Mouse (Mus musculus): ENCODE measurements at regions not wholly inside any gene's neighbourhood (a gene's known extent, or its start where the extent isn't known, plus 50 kb on each side); places are given as distances from the start of the nearest gene placed in this dataset.

DNA sequence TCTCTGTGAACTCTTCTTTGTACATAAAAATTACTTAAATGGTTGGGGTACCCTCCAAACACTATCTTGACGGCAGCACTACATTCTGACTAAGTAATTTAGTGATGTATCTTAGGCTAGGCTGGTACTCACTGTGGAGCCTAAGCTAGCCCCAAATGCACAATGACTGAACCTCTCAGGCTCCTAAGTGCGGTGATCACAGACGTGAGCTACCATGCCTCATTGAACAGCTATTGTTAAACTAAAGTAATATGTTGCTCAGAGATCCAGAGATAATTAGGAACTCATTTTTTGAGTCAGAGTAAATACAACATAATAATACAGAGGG, 122.7 kb upstream of the Itga4 start:
- in situ Hi-C loops (cut with MboI, MseI) = no loop called here

DNA sequence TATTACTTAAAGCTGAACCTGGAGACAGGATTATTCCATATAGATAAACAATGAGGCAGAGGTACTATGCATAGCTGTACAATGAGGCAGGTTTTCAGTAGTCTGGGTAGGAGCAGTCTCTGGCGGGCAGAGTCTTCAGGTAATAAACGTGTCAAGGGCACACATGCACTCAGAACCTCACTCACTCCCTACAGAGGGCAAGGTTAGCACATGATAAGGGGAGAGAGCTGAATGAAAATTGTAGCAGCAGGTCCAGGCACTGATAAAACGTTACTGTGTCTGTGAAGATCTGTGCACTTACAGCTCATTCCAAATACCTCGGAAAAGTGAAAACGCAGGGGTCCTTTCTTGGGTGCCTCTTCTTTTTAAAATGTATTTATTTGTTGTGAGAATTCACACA, 120.9 kb upstream of the Itga4 start:
- in situ Hi-C loops (cut with MboI, MseI) = no loop called here

DNA sequence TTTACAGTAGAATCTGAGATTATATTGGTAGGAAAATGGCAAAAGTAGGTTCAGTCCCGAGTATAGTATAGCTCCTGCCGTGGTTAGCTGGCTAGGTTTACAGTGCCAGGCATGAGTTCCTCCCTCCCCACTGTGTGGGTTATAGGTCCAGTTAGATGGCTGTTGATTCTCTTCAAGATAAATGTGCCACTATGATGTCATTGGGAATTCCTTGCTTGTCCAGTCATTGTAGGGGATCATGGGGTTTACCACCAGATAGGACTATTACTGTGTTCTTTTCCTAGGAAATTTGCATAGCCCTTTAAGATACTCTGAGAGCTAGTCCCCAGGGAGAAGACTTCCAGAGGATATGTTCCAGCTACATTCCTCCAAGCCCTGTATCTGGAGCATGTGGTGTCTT, 119.2 kb upstream of the Itga4 start:
- in situ Hi-C loops (cut with MboI, MseI) = no loop called here

DNA sequence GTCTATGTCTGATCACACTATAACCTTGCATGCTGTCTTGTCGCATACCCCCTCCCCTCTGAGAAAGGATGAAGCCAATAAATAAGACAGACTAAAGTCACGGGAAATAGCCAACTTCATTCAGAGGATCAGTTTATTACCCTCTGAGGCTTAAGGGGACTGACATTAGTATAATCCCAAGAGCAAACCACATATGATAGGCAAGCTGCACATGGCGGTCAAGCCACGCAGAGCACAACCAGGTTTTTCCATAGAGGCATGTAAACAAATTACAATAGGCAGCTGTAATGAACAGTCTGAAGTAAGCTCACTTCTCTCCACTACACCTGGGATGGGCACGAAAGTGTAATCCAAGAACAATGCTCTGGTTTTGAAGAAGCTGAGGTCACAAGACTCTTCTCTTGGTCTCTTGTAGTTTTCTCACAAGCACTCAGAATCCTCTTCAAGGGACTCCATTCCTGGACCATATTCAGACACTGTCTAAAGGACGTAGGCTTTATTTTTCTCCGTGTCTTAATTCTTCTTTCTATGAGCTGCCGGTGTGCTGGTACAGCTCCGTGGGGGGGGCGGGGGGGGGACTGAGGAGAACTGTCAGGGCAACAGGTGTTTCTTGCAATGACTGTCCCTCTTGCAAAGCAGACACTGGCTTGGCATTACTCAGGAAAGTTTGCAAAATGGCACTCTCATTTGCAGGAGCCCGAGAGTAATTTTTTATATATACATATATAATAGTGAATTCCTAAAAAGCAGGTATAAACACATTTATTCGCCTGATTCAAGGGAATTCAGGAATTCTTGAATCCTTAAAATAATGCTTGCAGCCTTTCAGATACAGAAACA, 118.4 kb upstream of the Itga4 start:
- in situ Hi-C loops (cut with MboI, MseI) = no loop called here

DNA sequence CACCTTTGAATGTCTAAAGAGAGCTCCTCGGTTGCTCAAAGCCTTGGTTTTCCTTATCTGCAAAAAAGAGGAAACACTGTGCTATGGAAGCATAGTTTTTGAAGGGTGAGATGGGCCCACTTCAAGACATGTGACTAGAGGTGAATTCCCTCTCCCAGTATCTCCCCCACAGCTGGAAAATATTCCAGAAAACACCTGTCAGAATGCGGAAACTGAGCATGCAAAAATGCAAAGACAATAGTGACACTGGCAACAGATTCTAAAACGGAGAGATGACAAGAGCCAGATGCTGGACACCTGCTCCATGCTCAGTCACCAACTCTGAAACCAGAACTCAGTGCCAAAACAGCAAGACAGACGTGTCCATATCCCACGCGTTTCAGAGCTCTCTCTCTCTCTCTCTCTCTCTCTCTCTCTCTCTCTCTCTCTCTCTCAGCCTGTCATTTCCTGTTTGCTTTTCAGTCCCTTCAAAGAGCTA, 117.5 kb upstream of the Itga4 start:
- in situ Hi-C loops (cut with MboI, MseI) = no loop called here

GRCm38 (mm10) chr2:79138368-79139109, 116.7 kb upstream of the Itga4 start:
- in situ Hi-C loops (cut with MboI, MseI) = no loop called here

GRCm38 (mm10) chr2:79141961-79142360, 113.3 kb upstream of the Itga4 start:
- in situ Hi-C loops (cut with MboI, MseI) = no loop called here

DNA sequence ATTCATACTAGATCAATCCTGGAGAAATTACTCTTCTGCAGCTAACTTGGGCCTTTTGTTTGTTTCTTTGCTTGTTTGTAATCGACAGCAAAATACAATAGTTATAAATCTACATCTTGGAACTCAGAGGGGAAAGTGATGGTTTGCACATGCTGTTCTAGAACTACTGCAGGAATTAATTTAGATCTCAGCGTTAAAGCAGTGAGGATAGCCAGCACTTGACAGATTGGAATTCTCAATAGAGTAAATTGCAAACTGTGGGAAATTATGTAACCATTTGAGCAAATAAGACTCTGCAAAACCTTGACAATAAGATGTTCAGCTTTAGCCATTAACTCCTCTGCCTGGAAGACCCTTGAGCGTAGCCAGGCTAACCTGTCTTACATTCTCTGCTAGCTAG, 112.0 kb upstream of the Itga4 start:
- in situ Hi-C loops (cut with MboI, MseI) = no loop called here

GRCm38 (mm10) chr2:79145897-79146296, 109.3 kb upstream of the Itga4 start:
- in situ Hi-C loops (cut with MboI, MseI) = no loop called here

DNA sequence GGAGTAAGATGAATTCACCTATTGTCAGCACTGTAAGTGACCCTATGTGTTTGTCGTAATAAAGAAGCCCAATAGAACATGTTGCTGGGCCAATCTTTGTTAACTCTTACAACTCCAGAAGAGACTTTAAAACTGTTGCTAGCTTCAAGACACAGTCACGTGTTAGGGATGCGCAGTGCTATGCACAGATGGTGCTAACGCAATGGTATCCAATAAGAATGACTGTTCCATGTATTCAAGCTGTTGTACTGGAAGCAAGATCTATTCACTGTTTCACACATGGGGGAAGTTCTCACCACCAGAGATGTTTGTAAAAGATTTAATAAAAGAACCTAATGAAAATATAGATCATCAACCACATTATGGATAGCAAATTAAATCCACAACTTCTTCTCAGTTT, 108.7 kb upstream of the Itga4 start:
- in situ Hi-C loops (cut with MboI, MseI) = no loop called here

- in situ Hi-C loops (cut with MboI, MseI) = no loop called here
Observed at GRCm38 (mm10) chr2:79149012-79149698, 106.1 kb upstream of the Itga4 start.

DNA sequence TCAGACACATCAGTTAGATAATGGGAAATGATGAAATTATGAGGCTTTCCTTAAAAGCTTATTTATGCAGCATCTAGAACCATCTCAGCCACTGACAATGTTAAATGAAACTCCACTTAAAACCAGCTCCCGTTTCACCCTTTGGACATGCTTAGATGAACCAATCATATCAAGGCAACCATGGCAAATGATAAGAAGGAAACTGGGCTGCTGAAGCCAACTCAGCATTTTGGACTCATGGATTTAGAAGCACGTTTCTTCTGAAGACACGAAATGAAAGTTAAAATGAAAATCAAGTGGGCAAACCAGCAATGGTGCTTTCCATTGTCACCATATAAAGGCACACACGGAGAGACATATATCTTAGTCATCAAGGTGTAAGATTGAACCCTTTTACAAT, 103.6 kb upstream of the Itga4 start:
- in situ Hi-C loops (cut with MboI, MseI) = no loop called here

DNA sequence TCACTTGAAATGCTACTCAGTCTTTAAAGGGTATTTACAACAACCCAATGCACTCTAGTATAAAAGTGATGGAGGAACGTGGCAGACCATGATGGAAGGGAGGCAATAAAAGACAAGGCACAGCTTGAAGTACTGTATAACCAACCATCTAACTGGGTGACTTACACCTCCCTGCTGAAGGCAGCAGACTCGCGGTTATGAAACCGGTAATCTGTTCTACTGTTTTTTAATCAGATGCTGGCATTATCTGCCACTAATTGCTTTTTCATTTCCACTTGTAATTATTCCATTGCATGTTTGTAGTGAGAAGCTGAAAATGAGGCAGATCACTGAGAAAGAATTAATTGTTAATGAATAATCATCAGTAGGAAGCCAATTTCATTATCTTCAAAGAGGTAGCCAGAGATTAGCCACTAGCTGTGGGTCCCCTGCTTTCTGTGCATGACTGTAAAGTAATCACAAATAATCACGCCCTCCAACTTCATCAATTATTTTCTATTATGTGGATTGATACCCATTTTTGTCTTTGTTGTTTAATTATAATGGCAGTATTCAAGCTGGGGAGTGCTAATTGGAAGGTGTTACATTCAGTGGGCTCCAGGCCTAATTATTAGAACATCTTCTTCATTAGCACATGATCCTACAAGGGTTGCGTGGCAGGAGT, 103.1 kb upstream of the Itga4 start:
- in situ Hi-C loops (cut with MboI, MseI) = no loop called here

DNA sequence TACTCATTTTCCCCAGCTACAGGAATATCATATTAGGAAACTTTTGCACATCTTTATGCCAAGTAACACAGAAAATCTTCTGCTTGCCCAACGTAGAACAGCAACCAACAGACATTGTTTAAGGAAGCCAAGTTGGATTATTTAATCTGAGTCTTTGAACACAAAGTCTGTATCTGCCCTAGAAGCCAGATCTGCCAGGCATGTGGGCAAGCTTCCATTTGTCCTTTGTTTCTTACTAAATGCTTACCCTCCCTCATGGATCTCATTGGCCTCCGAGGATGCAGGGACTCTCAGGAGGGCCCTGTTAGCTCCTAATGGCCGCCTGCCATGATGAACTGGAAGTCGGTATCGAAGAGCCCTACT, 102.5 kb upstream of the Itga4 start:
- in situ Hi-C loops (cut with MboI, MseI) = no loop called here

- in situ Hi-C loops (cut with MboI, MseI) = no loop called here
Observed at GRCm38 (mm10) chr2:79153070-79153469, 102.2 kb upstream of the Itga4 start.

DNA sequence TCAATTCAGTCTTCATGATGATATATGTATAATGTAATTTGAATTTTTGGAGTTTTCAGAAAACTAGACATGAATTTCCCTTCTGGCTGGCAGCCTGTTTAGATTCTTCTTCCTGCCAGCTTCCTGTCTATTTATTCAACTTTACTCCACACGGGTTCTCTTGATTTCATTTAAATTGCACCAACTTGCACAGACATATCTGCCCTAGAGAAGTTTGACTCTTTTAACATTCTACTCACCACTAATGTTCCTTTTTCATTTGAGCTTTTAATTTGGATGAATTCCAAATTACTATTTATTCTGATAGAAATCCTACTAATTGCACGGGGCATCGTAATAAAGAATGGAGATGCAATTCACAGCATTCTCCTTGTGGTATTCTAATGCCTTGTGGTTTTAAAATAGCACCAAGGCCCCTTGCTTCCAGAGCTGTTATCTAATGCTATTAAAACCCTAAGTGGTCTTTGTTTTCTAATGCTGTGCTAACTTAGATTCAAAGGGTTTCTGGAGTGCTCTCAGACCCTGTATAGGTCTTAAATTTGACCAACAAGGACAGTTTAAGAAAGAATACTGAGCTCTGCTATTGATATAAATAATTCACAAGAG, 96.7 kb upstream of the Itga4 start:
- in situ Hi-C loops (cut with MboI, MseI) = no loop called here

- in situ Hi-C loops (cut with MboI, MseI) = no loop called here
Observed at GRCm38 (mm10) chr2:79159336-79159735, 95.9 kb upstream of the Itga4 start.

- in situ Hi-C loops (cut with MboI, MseI) = no loop called here
Observed at GRCm38 (mm10) chr2:79172967-79173919, 82.0 kb upstream of the Itga4 start.

DNA sequence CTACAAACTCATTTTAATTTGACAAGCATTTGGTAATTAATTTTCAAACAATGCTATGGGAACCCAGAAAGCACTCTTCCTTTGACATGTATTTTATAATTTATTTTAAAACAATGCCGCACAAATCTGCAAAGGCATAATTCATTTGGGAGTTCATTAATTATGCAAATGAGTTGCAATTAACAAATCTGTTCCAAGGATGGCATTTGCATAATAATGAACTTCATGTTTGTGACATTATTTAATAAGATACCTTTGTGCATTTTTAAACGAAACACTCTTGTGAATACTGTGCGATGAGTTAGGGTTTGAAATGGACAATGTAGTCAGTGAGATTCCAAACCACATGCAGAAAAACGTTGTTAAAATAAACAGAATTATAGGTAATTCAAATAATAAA, 80.9 kb upstream of the Itga4 start:
- in situ Hi-C loops (cut with MboI, MseI) = no loop called here

DNA sequence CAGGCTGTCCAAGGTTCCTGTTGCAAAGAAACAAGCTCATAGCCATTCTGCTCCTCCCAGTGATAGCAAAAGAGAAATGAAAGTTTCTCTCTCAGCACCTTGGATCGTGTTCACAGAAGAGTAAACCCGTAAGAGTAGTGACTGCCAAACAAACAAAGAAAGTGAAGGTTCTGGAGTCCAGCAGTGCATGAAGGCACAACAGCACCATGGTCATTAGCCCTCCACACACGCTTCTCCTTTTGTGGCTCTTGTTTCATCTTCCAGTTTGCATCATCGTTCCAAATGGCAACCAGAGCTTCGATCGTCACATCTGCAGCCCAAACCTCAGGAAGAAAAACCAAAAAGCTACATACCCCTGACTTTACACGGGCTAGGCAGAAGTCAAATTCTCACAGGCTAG, 74.4 kb upstream of the Itga4 start:
- in situ Hi-C loops (cut with MboI, MseI) = no loop called here
